Comparison of ENCODE assay signal across 30 mouse cellular contexts in genomic region chr19:10773384-10773783, GRCm38 (mm10). TPM values are rescaled to one million over a fixed set of nuclear protein-coding genes. Genes with fewer than 3 reads are reported as not detected.
DNase-seq lines count a peak whose midpoint lies in the region; ATAC-seq and TF ChIP-seq lines count a peak whose summit lies in the region.
"Had no signal": no experiment of that assay in that cellular context is flagged by ENCODE, and none has a peak within 500 bp of the region (broad histone marks: within the 10 kb centered on the region; RNA-seq: fewer than 3 reads in every experiment).

No protein-coding gene starts in this region.

- H3K9me3 ChIP-seq in megakaryocyte, embryonic 14.5 days, result no peaks in the 10 kb centered on the region
- no peaks in the 10 kb centered on the region for H3K9me3 ChIP-seq in liver, embryonic 11.5 days (ENCODE audit: control insufficient read depth, low read length)
- H3K9me3 ChIP-seq: embryonic facial prominence, embryonic 12.5 days; embryonic facial prominence, embryonic 15.5 days; forebrain, embryonic 15.5 days; heart, embryonic 12.5 days; heart, embryonic 15.5 days; hindbrain, embryonic 10.5 days; hindbrain, embryonic 13.5 days had no signal

- peak overlapping the region; percentile 70 for H3K27ac ChIP-seq in layer of hippocampus, adult 2 months
- H3K27ac ChIP-seq in liver, embryonic 11.5 days (ENCODE audit: low read depth, low read length), result no peak overlapping the region
- H3K27ac ChIP-seq: embryonic facial prominence, embryonic 12.5 days; embryonic facial prominence, embryonic 15.5 days; forebrain, embryonic 15.5 days; heart, embryonic 15.5 days; hindbrain, embryonic 10.5 days; hindbrain, embryonic 13.5 days had no signal

- TF ChIP-seq CTCF in layer of hippocampus, adult 2 months (conservative IDR thresholded peaks at IDR 0.05), result no peak

- no peak for DNase-seq in layer of hippocampus, adult 2 months (ENCODE audit: low spot score in 2 of 2)
- no peak for DNase-seq in layer of hippocampus, adult 9-10 months (ENCODE audit: low spot score)
- no peak for DNase-seq in liver, embryonic 11.5 days (ENCODE audit: low spot score)
- DNase-seq: adrenal gland, adult 2 months; adrenal gland, postnatal 14 days; cerebellum, adult 11 months; cerebellum, adult 9-11 months; cerebellum, postnatal 25 days; gastrocnemius, postnatal 25 days; heart, adult 18-20 months; heart, postnatal 10 days; heart, postnatal 36 days had no signal

- no peak for ATAC-seq in megakaryocyte, adult 5-6 weeks (ENCODE audit: poor library complexity, severe bottlenecking)
- ATAC-seq in activated CD4-positive, CD25-positive, alpha-beta regulatory T cell, adult 4 months, result peak; percentile 20
- ATAC-seq in inflammation-experienced regulatory T-cells, adult 6 months, result peak; percentile 59
- ATAC-seq in liver, embryonic 11.5 days (replicated peaks; ENCODE audit: low FRiP score), result no peak
- ATAC-seq: forebrain, embryonic 15.5 days; hindbrain, embryonic 16.5 days; Patski had no signal

- 56% methylated on average over 7 of the region's 7 CpGs for WGBS in liver, embryonic 11.5 days

- no peaks in the 10 kb centered on the region for H3K36me3 ChIP-seq in megakaryocyte, embryonic 14.5 days (replicated peaks; ENCODE audit: low read length)
- H3K36me3 ChIP-seq in liver, embryonic 11.5 days (ENCODE audit: control insufficient read depth, insufficient read depth, low read length), result no peaks in the 10 kb centered on the region
- H3K36me3 ChIP-seq: embryonic facial prominence, embryonic 12.5 days; embryonic facial prominence, embryonic 15.5 days; forebrain, embryonic 15.5 days; heart, embryonic 12.5 days; heart, embryonic 15.5 days; hindbrain, embryonic 10.5 days; hindbrain, embryonic 13.5 days had no signal

- no peak overlapping the region; the same call in 1 of the 2 replicates for H3K4me3 ChIP-seq in layer of hippocampus, adult 2 months
- peak overlapping the region; percentile 10 for H3K4me3 ChIP-seq in megakaryocyte, embryonic 14.5 days (replicated peaks)
- H3K4me3 ChIP-seq in liver, embryonic 11.5 days (ENCODE audit: low read depth, low read length), result no peak overlapping the region
- H3K4me3 ChIP-seq: embryonic facial prominence, embryonic 12.5 days; embryonic facial prominence, embryonic 15.5 days; forebrain, embryonic 15.5 days; heart, embryonic 12.5 days; heart, embryonic 15.5 days; hindbrain, embryonic 10.5 days; hindbrain, embryonic 13.5 days had no signal

- no peak overlapping the region for H3K4me2 ChIP-seq in liver, embryonic 11.5 days
- H3K4me2 ChIP-seq: embryonic facial prominence, embryonic 12.5 days; embryonic facial prominence, embryonic 15.5 days; forebrain, embryonic 15.5 days; heart, embryonic 12.5 days; heart, embryonic 15.5 days; hindbrain, embryonic 13.5 days had no signal

- no peaks in the 10 kb centered on the region for H3K4me1 ChIP-seq in megakaryocyte, embryonic 14.5 days
- no peaks in the 10 kb centered on the region for H3K4me1 ChIP-seq in liver, embryonic 11.5 days (replicated peaks; ENCODE audit: control insufficient read depth, insufficient read depth, low read length)
- H3K4me1 ChIP-seq: embryonic facial prominence, embryonic 12.5 days; embryonic facial prominence, embryonic 15.5 days; forebrain, embryonic 15.5 days had no signal

- H3K27me3 ChIP-seq in megakaryocyte, embryonic 14.5 days (replicated peaks), result peaks cover 46% of the 10 kb centered on the region
- no peaks in the 10 kb centered on the region for H3K27me3 ChIP-seq in liver, embryonic 11.5 days (replicated peaks; ENCODE audit: control insufficient read depth, insufficient read depth, low read length)
- H3K27me3 ChIP-seq: embryonic facial prominence, embryonic 12.5 days; embryonic facial prominence, embryonic 15.5 days; forebrain, embryonic 15.5 days; heart, embryonic 15.5 days; hindbrain, embryonic 13.5 days had no signal

- H3K9ac ChIP-seq in liver, embryonic 11.5 days (ENCODE audit: low read depth, low read length), result no peak overlapping the region
- H3K9ac ChIP-seq: embryonic facial prominence, embryonic 12.5 days; embryonic facial prominence, embryonic 15.5 days; forebrain, embryonic 15.5 days; heart, embryonic 12.5 days; heart, embryonic 15.5 days; hindbrain, embryonic 13.5 days had no signal

RNA-seq across cellular contexts. Expression of gene Cd5, which starts 34.6 kb away (rescaled TPM):
- not detected for total RNA-seq in layer of hippocampus, adult 2 months (2021)
- not detected in 2 replicates for polyA plus RNA-seq in megakaryocyte, embryonic 14.5 days (2012; ENCODE audit: insufficient read depth, low replicate concordance)
- 0.78 and 1.5 TPM in 2 replicates for total RNA-seq in megakaryocyte, adult 5-6 weeks (2015)
- total RNA-seq in megakaryocyte, adult 5-6 weeks (2017), result 0.57 and 0.59 TPM in 2 replicates
- 100 to 1,000 TPM; 406 to 482 TPM for polyA plus RNA-seq in activated CD4-positive, CD25-positive, alpha-beta regulatory T cell, adult 4 months (2017; shearing (Covaris generic))
- 100 to 1,000 TPM; 355 to 487 (median 480) TPM for polyA plus RNA-seq in inflammation-experienced regulatory T-cells, adult 6 months (2017; shearing (Covaris generic))
- polyA plus RNA-seq in liver, embryonic 11.5 days (2014; fragmentation: Nextera tagmentation; extraction: Ambion mirVana), result 0.05 TPM in 1 of 2 replicates, not detected in the other
- total RNA-seq: common myeloid progenitor, adult 5-6 weeks; ES-E14 had no signal
- polyA plus RNA-seq: intestine, embryonic 14.5 days; Patski had no signal

RNA-seq across cellular contexts. Expression of gene Cd6, which starts 56.5 kb away (rescaled TPM):
- under 1 TPM in 1 of 2 experiments, not detected in 1; 0.32 TPM for total RNA-seq in layer of hippocampus, adult 2 months (2021)
- not detected in 2 replicates for polyA plus RNA-seq in megakaryocyte, embryonic 14.5 days (2012; ENCODE audit: insufficient read depth, low replicate concordance)
- 1.0 TPM in 1 of 2 replicates, not detected in the other for total RNA-seq in megakaryocyte, adult 5-6 weeks (2015)
- total RNA-seq in megakaryocyte, adult 5-6 weeks (2017), result 0.26 and 0.37 TPM in 2 replicates
- 100 to 1,000 TPM; 365 to 512 TPM for polyA plus RNA-seq in activated CD4-positive, CD25-positive, alpha-beta regulatory T cell, adult 4 months (2017; shearing (Covaris generic))
- polyA plus RNA-seq in inflammation-experienced regulatory T-cells, adult 6 months (2017; shearing (Covaris generic)), result 100 to 1,000 TPM; 356 to 569 (median 520) TPM
- polyA plus RNA-seq in liver, embryonic 11.5 days (2014; fragmentation: Nextera tagmentation; extraction: Ambion mirVana), result not detected in 2 replicates
- total RNA-seq: adrenal gland, adult 2 months; gastrocnemius, adult 8-10 months had no signal
- polyA plus RNA-seq: embryonic facial prominence, embryonic 12.5 days; embryonic facial prominence, embryonic 15.5 days; forebrain, embryonic 11.5 days; forebrain, embryonic 15.5 days; heart, embryonic 12.5 days; heart, embryonic 15.5 days; hindbrain, embryonic 10.5 days; hindbrain, embryonic 13.5 days; hindbrain, embryonic 16.5 days had no signal

Comparison
In these comparisons a context has a peak if more than half of its experiments do, and no peak if none do; other contexts are left out.
1. ATAC-seq: peak in activated CD4-positive, CD25-positive, alpha-beta regulatory T cell, adult 4 months (single experiment) and inflammation-experienced regulatory T-cells, adult 6 months (single experiment); none in megakaryocyte, adult 5-6 weeks (single experiment) and liver, embryonic 11.5 days (single experiment).
2. RNA of gene Cd5, which starts 34.6 kb away (polyA plus RNA-seq): 406 to 482 TPM in activated CD4-positive, CD25-positive, alpha-beta regulatory T cell, adult 4 months and 355 to 487 TPM in inflammation-experienced regulatory T-cells, adult 6 months; 0.05 TPM in liver, embryonic 11.5 days and not detected in megakaryocyte, embryonic 14.5 days; every median in the first group is over 100 times any median in the second.
3. RNA of gene Cd6, which starts 56.5 kb away (polyA plus RNA-seq): 356 to 569 TPM in inflammation-experienced regulatory T-cells, adult 6 months and 365 to 512 TPM in activated CD4-positive, CD25-positive, alpha-beta regulatory T cell, adult 4 months; not detected in megakaryocyte, embryonic 14.5 days and not detected in liver, embryonic 11.5 days; every median in the first group is over 100 times any median in the second.